ENCODE assay signal across 27 mouse cellular contexts in genomic region chr8:46760701-46761100, GRCm38 (mm10). TPM values are rescaled to one million over a fixed set of nuclear protein-coding genes. Genes with fewer than 3 reads are reported as not detected.
DNase-seq lines count a peak whose midpoint lies in the region; ATAC-seq and TF ChIP-seq lines count a peak whose summit lies in the region.
"Had no signal": no experiment of that assay in that cellular context is flagged by ENCODE, and none has a peak within 500 bp of the region (broad histone marks: within the 10 kb centered on the region; RNA-seq: fewer than 3 reads in every experiment).

No protein-coding gene starts in this region.

- WGBS in stomach, embryonic 15.5 days: 89% methylated on average over 7 of the region's 7 CpGs
- WGBS in stomach, postnatal 0 days: 85% methylated on average over 7 of the region's 7 CpGs
- 85% methylated on average over 7 of the region's 7 CpGs for WGBS in intestine, embryonic 14.5 days
- WGBS in intestine, postnatal 0 days: 46% methylated on average over 7 of the region's 7 CpGs

- H3K36me3 ChIP-seq in stomach, embryonic 15.5 days: no peaks in the 10 kb centered on the region
- no peaks in the 10 kb centered on the region for H3K36me3 ChIP-seq in stomach, postnatal 0 days (ENCODE audit: control insufficient read depth, insufficient read depth, low read length)
- H3K36me3 ChIP-seq in intestine, embryonic 14.5 days (ENCODE audit: control insufficient read depth, insufficient read depth, low read length): 0 out of 2 replicates have a peak, but pooled peaks cover 3% of the 10 kb centered on the region
- no peaks in the 10 kb centered on the region for H3K36me3 ChIP-seq in intestine, postnatal 0 days (ENCODE audit: control insufficient read depth, insufficient read depth)
- H3K36me3 ChIP-seq: embryonic facial prominence, embryonic 12.5 days; embryonic facial prominence, embryonic 15.5 days; heart, embryonic 15.5 days had no signal

- no peak overlapping the region for H3K4me2 ChIP-seq in stomach, embryonic 15.5 days
- H3K4me2 ChIP-seq in stomach, postnatal 0 days (replicated peaks; ENCODE audit: low read depth): no peak overlapping the region
- H3K4me2 ChIP-seq in intestine, embryonic 14.5 days (ENCODE audit: low read length): no peak overlapping the region
- peak overlapping the region; percentile 39 for H3K4me2 ChIP-seq in intestine, postnatal 0 days (replicated peaks; ENCODE audit: low read depth)
- H3K4me2 ChIP-seq: embryonic facial prominence, embryonic 12.5 days; embryonic facial prominence, embryonic 15.5 days; heart, embryonic 12.5 days; heart, embryonic 15.5 days; hindbrain, embryonic 13.5 days had no signal

- H3K4me1 ChIP-seq in stomach, embryonic 15.5 days: no peaks in the 10 kb centered on the region
- H3K4me1 ChIP-seq in stomach, postnatal 0 days (replicated peaks; ENCODE audit: control insufficient read depth, insufficient read depth): no peaks in the 10 kb centered on the region
- no peaks in the 10 kb centered on the region for H3K4me1 ChIP-seq in intestine, embryonic 14.5 days (replicated peaks; ENCODE audit: control insufficient read depth, insufficient read depth, low read length)
- H3K4me1 ChIP-seq in intestine, postnatal 0 days (replicated peaks; ENCODE audit: control insufficient read depth, insufficient read depth, low read length): peaks cover 26% of the 10 kb centered on the region; the same call in 1 of the 2 replicates
- H3K4me1 ChIP-seq: embryonic facial prominence, embryonic 12.5 days; heart, embryonic 12.5 days; hindbrain, embryonic 10.5 days; hindbrain, embryonic 13.5 days had no signal

- peak; percentile 50; the same call in 1 of the 2 replicates for ATAC-seq in stomach, embryonic 15.5 days (ENCODE audit: insufficient read depth, low FRiP score, low read depth)
- ATAC-seq in stomach, postnatal 0 days (ENCODE audit: low FRiP score, low TSS enrichment): no peak; the same call in 1 of the 2 replicates
- ATAC-seq in intestine, embryonic 14.5 days (replicated peaks; ENCODE audit: low FRiP score, low TSS enrichment, low read depth): peak; percentile 65; the same call in 1 of the 2 replicates
- peak; percentile 91 for ATAC-seq in intestine, postnatal 0 days
- ATAC-seq: CD4-positive, CD25-positive, alpha-beta regulatory T cell, adult 4 months; forebrain, embryonic 14.5 days; forebrain, postnatal 0 days; hindbrain, postnatal 0 days; Patski had no signal

- no peak for TF ChIP-seq EP300 in stomach, postnatal 0 days (optimal IDR thresholded peaks at IDR 0.05)

- no peaks in the 10 kb centered on the region for H3K9me3 ChIP-seq in stomach, embryonic 15.5 days
- H3K9me3 ChIP-seq in stomach, postnatal 0 days (ENCODE audit: control insufficient read depth, low read length): no peaks in the 10 kb centered on the region
- no peaks in the 10 kb centered on the region for H3K9me3 ChIP-seq in intestine, embryonic 14.5 days (ENCODE audit: control insufficient read depth, low read length)
- H3K9me3 ChIP-seq in intestine, postnatal 0 days (ENCODE audit: control insufficient read depth): no peaks in the 10 kb centered on the region
- H3K9me3 ChIP-seq: embryonic facial prominence, embryonic 12.5 days; embryonic facial prominence, embryonic 15.5 days; heart, embryonic 12.5 days; heart, embryonic 15.5 days; hindbrain, embryonic 10.5 days; hindbrain, embryonic 13.5 days had no signal

- no peak for DNase-seq in stomach, postnatal 0 days (ENCODE audit: low spot score)
- DNase-seq in intestine, embryonic 14.5 days (ENCODE audit: low spot score): no peak
- DNase-seq in thymus, postnatal 36 days: no peak
- no peak for DNase-seq in testis, postnatal 14 days (ENCODE audit: low spot score)
- no peak for DNase-seq in adrenal gland, postnatal 36 days
- DNase-seq: adrenal gland, postnatal 10 days; cerebellum, adult 11 months; cerebellum, adult 2 months; cerebellum, adult 9-11 months; cerebellum, postnatal 25 days; forebrain, postnatal 0 days; gastrocnemius, adult 2 months; gastrocnemius, postnatal 14 days; heart, postnatal 10 days; heart, postnatal 36 days had no signal

- TF ChIP-seq CTCF in stomach, postnatal 0 days (IDR thresholded peaks at IDR 0.05; ENCODE audit: low read depth): no peak
- TF ChIP-seq CTCF in intestine, postnatal 0 days (IDR thresholded peaks at IDR 0.05; ENCODE audit: low read depth): no peak

- no peak overlapping the region for H3K4me3 ChIP-seq in stomach, embryonic 15.5 days (replicated peaks)
- H3K4me3 ChIP-seq in stomach, postnatal 0 days (ENCODE audit: low read depth, low read length): no peak overlapping the region
- no peak overlapping the region for H3K4me3 ChIP-seq in intestine, embryonic 14.5 days (ENCODE audit: low read depth, low read length)
- no peak overlapping the region for H3K4me3 ChIP-seq in intestine, postnatal 0 days (ENCODE audit: low read depth, low read length)
- H3K4me3 ChIP-seq: embryonic facial prominence, embryonic 12.5 days; embryonic facial prominence, embryonic 15.5 days; gastrocnemius, adult 2 months; heart, embryonic 12.5 days; heart, embryonic 15.5 days; hindbrain, embryonic 10.5 days; hindbrain, embryonic 13.5 days had no signal

- no peaks in the 10 kb centered on the region for H3K27me3 ChIP-seq in stomach, embryonic 15.5 days (replicated peaks)
- no peaks in the 10 kb centered on the region for H3K27me3 ChIP-seq in stomach, postnatal 0 days (ENCODE audit: control insufficient read depth, insufficient read depth, low read length)
- H3K27me3 ChIP-seq in intestine, embryonic 14.5 days (replicated peaks; ENCODE audit: control insufficient read depth, insufficient read depth, low read length): no peaks in the 10 kb centered on the region
- no peaks in the 10 kb centered on the region for H3K27me3 ChIP-seq in intestine, postnatal 0 days (replicated peaks; ENCODE audit: control insufficient read depth, insufficient read depth, low read length)
- H3K27me3 ChIP-seq: embryonic facial prominence, embryonic 12.5 days; embryonic facial prominence, embryonic 15.5 days; heart, embryonic 12.5 days; heart, embryonic 15.5 days; hindbrain, embryonic 13.5 days; Patski had no signal

- H3K27ac ChIP-seq in stomach, embryonic 15.5 days: no peak overlapping the region
- H3K27ac ChIP-seq in stomach, postnatal 0 days (replicated peaks): no peak overlapping the region
- H3K27ac ChIP-seq in intestine, embryonic 14.5 days (ENCODE audit: low read depth): no peak overlapping the region
- peak overlapping the region; percentile 41; the same call in 1 of the 2 replicates for H3K27ac ChIP-seq in intestine, postnatal 0 days (ENCODE audit: low read depth, low read length)
- H3K27ac ChIP-seq: embryonic facial prominence, embryonic 12.5 days; embryonic facial prominence, embryonic 15.5 days; heart, embryonic 15.5 days; hindbrain, embryonic 10.5 days; hindbrain, embryonic 13.5 days; hindbrain, postnatal 0 days had no signal

- no peak overlapping the region for H3K9ac ChIP-seq in stomach, embryonic 15.5 days
- no peak overlapping the region for H3K9ac ChIP-seq in stomach, postnatal 0 days (ENCODE audit: low read length)
- no peak overlapping the region for H3K9ac ChIP-seq in intestine, embryonic 14.5 days (ENCODE audit: low read length)
- H3K9ac ChIP-seq in intestine, postnatal 0 days (ENCODE audit: low read depth, low read length): no peak overlapping the region
- H3K9ac ChIP-seq: embryonic facial prominence, embryonic 12.5 days; embryonic facial prominence, embryonic 15.5 days; forebrain, postnatal 0 days; heart, embryonic 12.5 days; heart, embryonic 15.5 days; hindbrain, embryonic 13.5 days had no signal

RNA-seq across cellular contexts. Expression of gene Irf2, which starts 21.2 kb away (rescaled TPM):
- 31.5 and 34.5 TPM in 2 replicates for polyA plus RNA-seq in stomach, embryonic 15.5 days (2015; fragmentation: Nextera tagmentation; extraction: Ambion mirVana)
- 23.3 and 27.0 TPM in 2 replicates for polyA plus RNA-seq in stomach, postnatal 0 days (2015; fragmentation: Nextera tagmentation; extraction: Ambion mirVana)
- polyA plus RNA-seq in intestine, embryonic 14.5 days (2014; fragmentation: Nextera tagmentation; extraction: Ambion mirVana): 19.3 and 25.4 TPM in 2 replicates
- 43.3 and 46.2 TPM in 2 replicates for polyA plus RNA-seq in intestine, postnatal 0 days (2015; fragmentation: Nextera tagmentation; extraction: Ambion mirVana)
- 10 to 100 TPM; 67.9 to 76.9 TPM for total RNA-seq in adrenal gland, postnatal 36 days (2021)
